Mouse (Mus musculus) thymus, adult 2 months (tissue): ENCODE measurements around the gene Osbpl8.

Source experiments
- CTCF ChIP-seq: fragments of 200-500 bp; IDR thresholded peaks from 2 replicates; pipeline ENCODE4 v1.5.1; 2012; ENCODE audit warnings: mild to moderate bottlenecking, control low read depth, low read length, moderate library complexity, borderline replicate concordance; ENCODE audit not compliant: control insufficient read depth, poor library complexity, insufficient read depth; ENCODE audit errors: extremely low read depth
- POLR2A ChIP-seq: fragments of 200-500 bp; IDR thresholded peaks from 2 replicates; pipeline ENCODE4 v1.6.1; 2012; ENCODE audit warnings: mild to moderate bottlenecking, low read length, control low read depth, moderate library complexity; ENCODE audit not compliant: control insufficient read depth, poor library complexity, insufficient read depth; ENCODE audit errors: extremely low read depth

- TF ChIP-seq CTCF (no peak), POLR2A (no peak)
Observed at GRCm38 (mm10) chr10:111343555-111343954, 179.0 kb downstream of the Osbpl8 start.
